Mouse (Mus musculus) bone marrow macrophage, adult 2 months (primary cell): ENCODE data around the gene Slc38a1.

Experiments
- CTCF ChIP-seq: IDR thresholded peaks from 2 replicates; pipeline ENCODE4 v1.5.1; 2012; ENCODE audit warnings: low read depth, mild to moderate bottlenecking, low read length, moderate library complexity
- POLR2A ChIP-seq: IDR thresholded peaks from 2 replicates; pipeline ENCODE4 v1.6.1; 2012; ENCODE audit warnings: mild to moderate bottlenecking, low read depth, low read length, borderline replicate concordance

DNA sequence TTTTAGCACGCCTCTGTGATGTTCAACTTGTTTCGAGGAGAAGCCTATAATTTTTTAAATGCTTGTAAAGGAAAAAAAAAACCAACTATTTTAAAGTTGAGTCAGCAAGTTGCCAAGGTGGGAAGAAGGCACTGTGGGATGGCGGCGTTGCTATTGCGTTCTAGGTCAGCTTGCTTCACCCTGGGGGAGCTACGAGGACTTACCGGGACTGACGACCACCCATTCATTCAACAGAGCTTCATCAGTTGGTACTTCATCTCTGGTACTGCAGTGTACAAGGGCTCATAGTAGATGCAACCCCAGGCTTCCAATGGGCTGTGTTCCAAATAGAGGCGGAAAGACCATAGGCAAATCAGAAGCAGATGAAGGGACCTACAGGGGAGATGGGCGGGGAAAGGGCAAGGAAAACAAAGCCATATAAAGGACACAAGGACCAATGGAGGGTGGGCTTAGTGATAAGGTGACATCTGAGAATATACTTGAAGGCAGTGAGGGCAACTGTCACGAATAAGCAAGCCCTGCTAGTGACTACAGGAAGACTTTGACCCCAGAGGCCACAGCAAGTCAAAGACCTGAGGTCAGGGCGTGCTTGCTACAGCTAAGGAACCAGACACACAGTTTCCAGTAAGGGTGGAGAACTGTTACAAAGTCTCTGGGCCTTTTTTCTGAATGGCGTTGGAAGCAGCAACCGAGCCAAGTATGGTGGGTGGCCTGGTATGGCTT lies 82.0 kb downstream of the Slc38a1 start:
- TF ChIP-seq POLR2A = no peak
- TF ChIP-seq CTCF = no peak
